Mouse (Mus musculus): ENCODE data around the gene Krt13. TPM values are rescaled to one million over a fixed set of nuclear protein-coding genes. Genes with fewer than 3 reads are reported as not detected.

Krt13 gene
- total and polyA plus RNA-seq, 3 experiments = not detected

- no peak for TF ChIP-seq EP300 (IDR thresholded peaks at IDR 0.05; ENCODE audit: insufficient read depth, low read depth, low read length)
- TF ChIP-seq POLR2A (IDR thresholded peaks at IDR 0.05; ENCODE audit: insufficient read depth, low read depth, low read length) = no peak
- no peak for TF ChIP-seq CTCF (IDR thresholded peaks at IDR 0.05)
- no peak for DNase-seq
- peaks cover 3% of the 10 kb centered on the region for H3K4me1 ChIP-seq (ENCODE audit: control insufficient read depth, insufficient read depth, low read length)
- intact Hi-C loops (cut with DNase I) = no loop called here
- 65% methylated on average over 3 of the region's 3 CpGs for WGBS
- no peak overlapping the region for H3K4me3 ChIP-seq
- H3K9ac ChIP-seq (ENCODE audit: low read depth, low read length) = no peak overlapping the region
- no peak overlapping the region for H3K27ac ChIP-seq
- no peaks in the 10 kb centered on the region for H3K36me3 ChIP-seq (ENCODE audit: control insufficient read depth, insufficient read depth, low read length)
- H3K27me3 ChIP-seq (ENCODE audit: control insufficient read depth, insufficient read depth, low read length) = no peaks in the 10 kb centered on the region
- no peaks in the 10 kb centered on the region for H3K79me2 ChIP-seq (replicated peaks; ENCODE audit: control insufficient read depth, insufficient read depth, low read length)
Observed at GRCm38 (mm10) chr11:100157331-100157730, 36.0 kb upstream of the Krt13 start.

DNA sequence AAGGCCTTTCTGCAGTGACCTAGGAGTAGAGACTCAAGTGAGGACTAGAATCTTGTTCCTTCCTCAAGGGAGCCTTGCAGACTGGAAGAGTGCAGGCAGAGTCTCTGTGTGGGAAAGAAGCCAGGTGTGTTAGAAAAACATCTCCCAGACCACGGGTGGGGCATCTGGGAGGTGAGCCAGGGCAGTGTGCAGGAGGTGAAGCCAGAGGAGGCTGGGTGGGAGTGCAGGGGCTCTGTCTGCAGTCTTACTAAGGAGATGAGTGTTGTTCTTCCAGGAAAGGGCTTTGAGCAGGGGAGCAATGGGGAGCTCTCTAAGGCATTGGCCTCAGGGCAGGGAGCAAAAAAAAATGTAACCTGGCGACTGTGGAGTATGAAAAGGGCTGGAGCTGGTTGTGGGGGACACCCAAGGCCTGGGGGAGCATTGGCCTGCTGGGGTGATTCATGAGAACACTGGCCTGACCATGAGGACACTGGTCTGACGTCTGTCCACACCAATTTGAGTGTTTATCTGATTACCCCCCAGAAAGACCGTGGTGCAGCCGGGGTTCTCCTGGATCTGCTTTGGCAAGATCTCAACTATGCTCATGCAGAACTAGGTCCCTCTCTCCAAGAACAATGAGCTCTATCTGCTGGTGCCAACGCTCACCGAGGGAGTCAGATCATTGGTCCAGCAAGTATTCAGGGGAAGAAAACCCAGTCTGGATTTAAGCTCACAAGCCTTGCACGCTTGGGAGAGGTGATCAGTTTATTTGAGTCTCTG, 34.3 kb upstream of the Krt13 start:
- no peaks in the 10 kb centered on the region for H3K27me3 ChIP-seq (ENCODE audit: control insufficient read depth, insufficient read depth, low read length)
- H3K9ac ChIP-seq (ENCODE audit: low read depth, low read length) = no peak overlapping the region
- H3K4me3 ChIP-seq = no peak overlapping the region
- H3K79me2 ChIP-seq (replicated peaks; ENCODE audit: control insufficient read depth, insufficient read depth, low read length) = no peaks in the 10 kb centered on the region
- 20% methylated on average over 8 of the region's 8 CpGs for WGBS
- no peaks in the 10 kb centered on the region for H3K36me3 ChIP-seq (ENCODE audit: control insufficient read depth, insufficient read depth, low read length)
- H3K27ac ChIP-seq = no peak overlapping the region
- TF ChIP-seq CTCF (IDR thresholded peaks at IDR 0.05) (no peak), EP300 (IDR thresholded peaks at IDR 0.05; ENCODE audit: insufficient read depth, low read depth, low read length) (no peak), POLR2A (IDR thresholded peaks at IDR 0.05; ENCODE audit: insufficient read depth, low read depth, low read length) (no peak)
- DNase-seq = peak in 1 of 2 experiments; percentile 28
- intact Hi-C loops (cut with DNase I) = no loop called here
- peaks cover 3% of the 10 kb centered on the region for H3K4me1 ChIP-seq (ENCODE audit: control insufficient read depth, insufficient read depth, low read length)

GRCm38 (mm10) chr11:100148615-100149330, 27.4 kb upstream of the Krt13 start, which contains the start of gene Krt19:
Gene Krt19, minus strand, starts transcription at chr11:100148665.
- TF ChIP-seq EP300 (IDR thresholded peaks at IDR 0.05; ENCODE audit: insufficient read depth, low read depth, low read length) = no peak
- no peak for TF ChIP-seq POLR2A (IDR thresholded peaks at IDR 0.05; ENCODE audit: insufficient read depth, low read depth, low read length)
- no peak for TF ChIP-seq CTCF (IDR thresholded peaks at IDR 0.05)

GRCm38 (mm10) chr11:100147566-100148353, 26.4 kb upstream of the Krt13 start:
- no peak overlapping the region; the same call in 1 of the 2 replicates for H3K27ac ChIP-seq
- WGBS = 43% methylated on average over 5 of the region's 5 CpGs
- TF ChIP-seq POLR2A (IDR thresholded peaks at IDR 0.05; ENCODE audit: insufficient read depth, low read depth, low read length) (no peak), EP300 (IDR thresholded peaks at IDR 0.05; ENCODE audit: insufficient read depth, low read depth, low read length) (no peak), CTCF (IDR thresholded peaks at IDR 0.05) (no peak)
- no peak for DNase-seq
- intact Hi-C loops (cut with DNase I) = no loop called here
- no peak overlapping the region for H3K9ac ChIP-seq (ENCODE audit: low read depth, low read length)
- H3K4me1 ChIP-seq (ENCODE audit: control insufficient read depth, insufficient read depth, low read length) = peaks cover 2% of the 10 kb centered on the region; the same call in 1 of the 2 replicates
- no peak overlapping the region for H3K4me3 ChIP-seq
- no peaks in the 10 kb centered on the region for H3K36me3 ChIP-seq (ENCODE audit: control insufficient read depth, insufficient read depth, low read length)
- H3K79me2 ChIP-seq (replicated peaks; ENCODE audit: control insufficient read depth, insufficient read depth, low read length) = no peaks in the 10 kb centered on the region
- peaks cover 3% of the 10 kb centered on the region; the same call in 1 of the 2 replicates for H3K27me3 ChIP-seq (ENCODE audit: control insufficient read depth, insufficient read depth, low read length)

More at GRCm38 (mm10) chr11:100148615-100149330, 27.4 kb upstream of the Krt13 start, which contains the start of gene Krt19:
- Histone ChIP-seq H3K79me2 (replicated peaks; ENCODE audit: control insufficient read depth, insufficient read depth, low read length) (no peaks in the 10 kb centered on the region), H3K27me3 (ENCODE audit: control insufficient read depth, insufficient read depth, low read length) (peaks cover 3% of the 10 kb centered on the region; the same call in 1 of the 2 replicates), H3K36me3 (ENCODE audit: control insufficient read depth, insufficient read depth, low read length) (no peaks in the 10 kb centered on the region), H3K4me3 (no peak within 1 kb of the TSS), H3K4me1 (ENCODE audit: control insufficient read depth, insufficient read depth, low read length) (peaks cover 2% of the 10 kb centered on the region; the same call in 1 of the 2 replicates), H3K9ac (ENCODE audit: low read depth, low read length) (no peak within 1 kb of the TSS), H3K27ac (no peak within 1 kb of the TSS; the same call in 1 of the 2 replicates)
- intact Hi-C loops (cut with DNase I) = no loop called here
- 30% methylated on average over 9 of the region's 9 CpGs for WGBS
- DNase-seq = no peak

GRCm38 (mm10) chr11:100145858-100146560, 24.6 kb upstream of the Krt13 start:
- DNase-seq = peak in 1 of 2 experiments; percentile 18
- no peak overlapping the region for H3K9ac ChIP-seq (ENCODE audit: low read depth, low read length)
- intact Hi-C loops (cut with DNase I) = no loop called here
- H3K27ac ChIP-seq = no peak overlapping the region
- 8% methylated on average over 12 of the region's 13 CpGs for WGBS
- H3K36me3 ChIP-seq (ENCODE audit: control insufficient read depth, insufficient read depth, low read length) = no peaks in the 10 kb centered on the region
- H3K4me1 ChIP-seq (ENCODE audit: control insufficient read depth, insufficient read depth, low read length) = peaks cover 2% of the 10 kb centered on the region; the same call in 1 of the 2 replicates
- no peak for TF ChIP-seq CTCF (IDR thresholded peaks at IDR 0.05)
- no peaks in the 10 kb centered on the region for H3K79me2 ChIP-seq (replicated peaks; ENCODE audit: control insufficient read depth, insufficient read depth, low read length)
- peaks cover 3% of the 10 kb centered on the region; the same call in 1 of the 2 replicates for H3K27me3 ChIP-seq (ENCODE audit: control insufficient read depth, insufficient read depth, low read length)
- no peak overlapping the region for H3K4me3 ChIP-seq
